In genomic region chr19:3667979-3668378, GRCm38 (mm10) we compare ENCODE assay signal across 11 mouse cellular contexts. TPM values are rescaled to one million over a fixed set of nuclear protein-coding genes. Genes with fewer than 3 reads are reported as not detected.
DNase-seq lines count a peak whose midpoint lies in the region; ATAC-seq and TF ChIP-seq lines count a peak whose summit lies in the region.
"Had no signal": no experiment of that assay in that cellular context is flagged by ENCODE, and none has a peak within 500 bp of the region (broad histone marks: within the 10 kb centered on the region; RNA-seq: fewer than 3 reads in every experiment).

No protein-coding gene starts in this region.

- intact Hi-C loops in heart, postnatal 36 days (cut with DNase I): loop anchor here (2.0 kb wide), 1 partner anchor 17 kb away; no protein-coding TSS in a partner anchor

- no peak for DNase-seq in heart, postnatal 0 days (ENCODE audit: low spot score)
- no peak for DNase-seq in heart, embryonic 10.5 days (ENCODE audit: low spot score)
- no peak for DNase-seq in midbrain, postnatal 0 days (ENCODE audit: low spot score)
- no peak for DNase-seq in midbrain, embryonic 11.5 days (ENCODE audit: low spot score, missing footprints)
- DNase-seq in embryonic facial prominence, embryonic 14.5 days (ENCODE audit: low spot score): no peak
- DNase-seq in splenic B cell, adult 2 months (ENCODE audit: low read depth, low spot score): peak; percentile 67
- DNase-seq in heart, postnatal 36 days: no peak
- DNase-seq: cerebellum, postnatal 36 days had no signal

- peak overlapping the region; percentile 68 for H3K27ac ChIP-seq in heart, postnatal 0 days (ENCODE audit: low read depth)
- no peak overlapping the region for H3K27ac ChIP-seq in heart, embryonic 10.5 days
- no peak overlapping the region for H3K27ac ChIP-seq in midbrain, postnatal 0 days (ENCODE audit: low read depth, low read length)
- H3K27ac ChIP-seq in midbrain, embryonic 11.5 days (ENCODE audit: low read depth, low read length): no peak overlapping the region
- peak overlapping the region; percentile 83; the same call in 1 of the 2 replicates for H3K27ac ChIP-seq in embryonic facial prominence, embryonic 14.5 days (replicated peaks; ENCODE audit: low read depth, low read length)

- peaks cover 5% of the 10 kb centered on the region; the same call in 1 of the 2 replicates for H3K36me3 ChIP-seq in heart, postnatal 0 days (replicated peaks; ENCODE audit: control insufficient read depth, insufficient read depth, low read length)
- peaks cover 18% of the 10 kb centered on the region for H3K36me3 ChIP-seq in heart, embryonic 10.5 days
- H3K36me3 ChIP-seq in midbrain, postnatal 0 days (ENCODE audit: insufficient read depth, low read length): no peaks in the 10 kb centered on the region
- 0 out of 2 replicates have a peak, but pooled peaks cover 2% of the 10 kb centered on the region for H3K36me3 ChIP-seq in midbrain, embryonic 11.5 days (ENCODE audit: control insufficient read depth, insufficient read depth, low read length)
- H3K36me3 ChIP-seq in embryonic facial prominence, embryonic 14.5 days (ENCODE audit: control insufficient read depth, insufficient read depth, low read length): peaks cover 16% of the 10 kb centered on the region
- no peaks in the 10 kb centered on the region for H3K36me3 ChIP-seq in splenic B cell, adult 2 months (ENCODE audit: control insufficient read depth, insufficient read depth, low read length, poor library complexity, severe bottlenecking)

- H3K4me2 ChIP-seq in heart, postnatal 0 days (ENCODE audit: low read depth, low read length): no peak overlapping the region
- no peak overlapping the region for H3K4me2 ChIP-seq in midbrain, postnatal 0 days (ENCODE audit: low read depth, low read length, poor library complexity, severe bottlenecking)
- H3K4me2 ChIP-seq in midbrain, embryonic 11.5 days: no peak overlapping the region
- H3K4me2 ChIP-seq in embryonic facial prominence, embryonic 14.5 days (ENCODE audit: low read depth, low read length): no peak overlapping the region
- H3K4me2 ChIP-seq: limb, embryonic 13.5 days had no signal

- no peaks in the 10 kb centered on the region for H3K27me3 ChIP-seq in heart, postnatal 0 days (ENCODE audit: control insufficient read depth, insufficient read depth, low read length)
- no peaks in the 10 kb centered on the region for H3K27me3 ChIP-seq in heart, embryonic 10.5 days (ENCODE audit: insufficient read depth, poor library complexity, severe bottlenecking)
- no peaks in the 10 kb centered on the region for H3K27me3 ChIP-seq in midbrain, postnatal 0 days (ENCODE audit: insufficient read depth, low read length)
- no peaks in the 10 kb centered on the region for H3K27me3 ChIP-seq in midbrain, embryonic 11.5 days (ENCODE audit: control insufficient read depth, insufficient read depth, low read length)
- no peaks in the 10 kb centered on the region for H3K27me3 ChIP-seq in embryonic facial prominence, embryonic 14.5 days (replicated peaks; ENCODE audit: control insufficient read depth, insufficient read depth, low read length)
- H3K27me3 ChIP-seq in splenic B cell, adult 2 months (ENCODE audit: control insufficient read depth, insufficient read depth, low read length, poor library complexity, severe bottlenecking): no peaks in the 10 kb centered on the region
- H3K27me3 ChIP-seq: limb, embryonic 13.5 days had no signal

- no peak for TF ChIP-seq EP300 in heart, postnatal 0 days (IDR thresholded peaks at IDR 0.05; ENCODE audit: low read depth)

- TF ChIP-seq CTCF in heart, postnatal 0 days (IDR thresholded peaks at IDR 0.05; ENCODE audit: low read depth): no peak
- peak; percentile 5; the same call in 1 of the 2 replicates for TF ChIP-seq CTCF in midbrain, postnatal 0 days (IDR thresholded peaks at IDR 0.05)

- H3K4me1 ChIP-seq in heart, postnatal 0 days (ENCODE audit: control insufficient read depth, insufficient read depth): peaks cover 45% of the 10 kb centered on the region
- H3K4me1 ChIP-seq in heart, embryonic 10.5 days: peaks cover 55% of the 10 kb centered on the region
- 0 out of 2 replicates have a peak, but pooled peaks cover 2% of the 10 kb centered on the region for H3K4me1 ChIP-seq in midbrain, postnatal 0 days (ENCODE audit: insufficient read depth, low read length)
- H3K4me1 ChIP-seq in midbrain, embryonic 11.5 days (ENCODE audit: control insufficient read depth, insufficient read depth, low read length): no peaks in the 10 kb centered on the region
- peaks cover 62% of the 10 kb centered on the region for H3K4me1 ChIP-seq in embryonic facial prominence, embryonic 14.5 days (ENCODE audit: control insufficient read depth, insufficient read depth, low read length)

- no peaks in the 10 kb centered on the region for H3K9me3 ChIP-seq in heart, postnatal 0 days (replicated peaks; ENCODE audit: control insufficient read depth, low read length)
- H3K9me3 ChIP-seq in heart, embryonic 10.5 days: no peaks in the 10 kb centered on the region
- no peaks in the 10 kb centered on the region for H3K9me3 ChIP-seq in midbrain, postnatal 0 days (ENCODE audit: low read length)
- H3K9me3 ChIP-seq in midbrain, embryonic 11.5 days (ENCODE audit: control insufficient read depth, low read length): peaks cover 2% of the 10 kb centered on the region; the same call in 1 of the 2 replicates
- H3K9me3 ChIP-seq in embryonic facial prominence, embryonic 14.5 days (ENCODE audit: control insufficient read depth, low read length): 0 out of 2 replicates have a peak, but pooled peaks cover 4% of the 10 kb centered on the region
- H3K9me3 ChIP-seq: limb, embryonic 13.5 days had no signal

- no peak overlapping the region for H3K9ac ChIP-seq in heart, postnatal 0 days (replicated peaks; ENCODE audit: low read depth, low read length)
- H3K9ac ChIP-seq in midbrain, postnatal 0 days (replicated peaks; ENCODE audit: low read length, poor library complexity, severe bottlenecking): no peak overlapping the region
- H3K9ac ChIP-seq in midbrain, embryonic 11.5 days (ENCODE audit: low read length): no peak overlapping the region
- 0 out of 2 replicates have a peak overlapping the region, but pooled peaks have one; percentile 19 for H3K9ac ChIP-seq in embryonic facial prominence, embryonic 14.5 days (ENCODE audit: low read depth, low read length)

- 62% methylated on average over 11 of the region's 11 CpGs for WGBS in heart, postnatal 0 days
- 79% methylated on average over 11 of the region's 11 CpGs for WGBS in heart, embryonic 10.5 days
- 81% methylated on average over 11 of the region's 11 CpGs for WGBS in midbrain, postnatal 0 days
- WGBS in midbrain, embryonic 11.5 days: 81% methylated on average over 11 of the region's 11 CpGs
- 66% methylated on average over 11 of the region's 11 CpGs for WGBS in embryonic facial prominence, embryonic 14.5 days

- no peak overlapping the region for H3K4me3 ChIP-seq in heart, postnatal 0 days (ENCODE audit: low read depth, low read length)
- H3K4me3 ChIP-seq in heart, embryonic 10.5 days: no peak overlapping the region
- H3K4me3 ChIP-seq in midbrain, postnatal 0 days (ENCODE audit: low read depth, low read length): no peak overlapping the region
- no peak overlapping the region for H3K4me3 ChIP-seq in midbrain, embryonic 11.5 days (ENCODE audit: low read depth, low read length)
- no peak overlapping the region for H3K4me3 ChIP-seq in embryonic facial prominence, embryonic 14.5 days (ENCODE audit: low read depth, low read length)
- H3K4me3 ChIP-seq: limb, embryonic 13.5 days had no signal

- no peak for ATAC-seq in heart, postnatal 0 days (ENCODE audit: insufficient read depth, low read depth)
- no peak for ATAC-seq in midbrain, postnatal 0 days (ENCODE audit: low FRiP score)
- no peak for ATAC-seq in midbrain, embryonic 11.5 days (ENCODE audit: low FRiP score)
- ATAC-seq in embryonic facial prominence, embryonic 14.5 days (ENCODE audit: low read depth): no peak
- ATAC-seq in frontal cortex, adult (ENCODE audit: low TSS enrichment): no peak
- ATAC-seq: midbrain, embryonic 16.5 days had no signal

RNA-seq across cellular contexts. Expression of gene Lrp5, which starts 18.4 kb away (rescaled TPM):
- total RNA-seq in heart, postnatal 0 days (2014; rRNA removed; ENCODE audit: low replicate concordance): 28.0 and 30.5 TPM in 2 replicates
- 1.8 and 1.9 TPM in 2 replicates for polyA plus RNA-seq in heart, postnatal 0 days (2015; fragmentation: Nextera tagmentation; extraction: Ambion mirVana)
- polyA plus RNA-seq in heart, embryonic 10.5 days (2016; fragmentation: Nextera tagmentation; extraction: Ambion mirVana): 4.1 and 5.2 TPM in 2 replicates
- 9.9 and 15.0 TPM in 2 replicates for total RNA-seq in midbrain, postnatal 0 days (2014; rRNA removed)
- 0.58 and 0.74 TPM in 2 replicates for polyA plus RNA-seq in midbrain, postnatal 0 days (2015; fragmentation: Nextera tagmentation; extraction: Ambion mirVana)
- 2.6 and 2.8 TPM in 2 replicates for polyA plus RNA-seq in midbrain, embryonic 11.5 days (2014; fragmentation: Nextera tagmentation; extraction: Ambion mirVana)
- polyA plus RNA-seq in embryonic facial prominence, embryonic 14.5 days (2014; fragmentation: Nextera tagmentation; extraction: Ambion mirVana): 10.1 and 10.6 TPM in 2 replicates
- 10 to 100 TPM; 51.3 to 60.3 TPM for total RNA-seq in heart, postnatal 36 days (2021)

RNA-seq across cellular contexts. Expression of gene 1810055G02Rik, which starts 40.1 kb away (rescaled TPM):
- 17.3 and 19.6 TPM in 2 replicates for total RNA-seq in heart, postnatal 0 days (2014; rRNA removed; ENCODE audit: low replicate concordance)
- polyA plus RNA-seq in heart, postnatal 0 days (2015; fragmentation: Nextera tagmentation; extraction: Ambion mirVana): 10.8 and 12.2 TPM in 2 replicates
- 34.5 and 38.8 TPM in 2 replicates for polyA plus RNA-seq in heart, embryonic 10.5 days (2016; fragmentation: Nextera tagmentation; extraction: Ambion mirVana)
- 31.8 and 33.3 TPM in 2 replicates for total RNA-seq in midbrain, postnatal 0 days (2014; rRNA removed)
- 29.4 and 36.1 TPM in 2 replicates for polyA plus RNA-seq in midbrain, postnatal 0 days (2015; fragmentation: Nextera tagmentation; extraction: Ambion mirVana)
- polyA plus RNA-seq in midbrain, embryonic 11.5 days (2014; fragmentation: Nextera tagmentation; extraction: Ambion mirVana): 34.6 and 38.9 TPM in 2 replicates
- polyA plus RNA-seq in embryonic facial prominence, embryonic 14.5 days (2014; fragmentation: Nextera tagmentation; extraction: Ambion mirVana): 59.2 and 61.4 TPM in 2 replicates
- total RNA-seq in heart, postnatal 36 days (2021): 1 to 10 TPM; 7.3 to 7.5 TPM

Comparison
In these comparisons a context has a peak if more than half of its experiments do, and no peak if none do; other contexts are left out.
1. H3K27ac ChIP-seq: peak in heart, postnatal 0 days (single experiment) and embryonic facial prominence, embryonic 14.5 days (single experiment); none in heart, embryonic 10.5 days (single experiment), midbrain, postnatal 0 days (single experiment) and midbrain, embryonic 11.5 days (single experiment).